Mouse (Mus musculus) right cerebral cortex, postnatal 25 days (tissue): ENCODE measurements around the gene Igfbpl1.

Experiments
- DNase-seq: peaks from one replicate; pipeline ENCODE4 v3.0.0; 2022

The Igfbpl1 gene

GRCm38 (mm10) chr4:45769791-45770637 lies 56.7 kb downstream of the Igfbpl1 start:
- no peak for DNase-seq

DNA sequence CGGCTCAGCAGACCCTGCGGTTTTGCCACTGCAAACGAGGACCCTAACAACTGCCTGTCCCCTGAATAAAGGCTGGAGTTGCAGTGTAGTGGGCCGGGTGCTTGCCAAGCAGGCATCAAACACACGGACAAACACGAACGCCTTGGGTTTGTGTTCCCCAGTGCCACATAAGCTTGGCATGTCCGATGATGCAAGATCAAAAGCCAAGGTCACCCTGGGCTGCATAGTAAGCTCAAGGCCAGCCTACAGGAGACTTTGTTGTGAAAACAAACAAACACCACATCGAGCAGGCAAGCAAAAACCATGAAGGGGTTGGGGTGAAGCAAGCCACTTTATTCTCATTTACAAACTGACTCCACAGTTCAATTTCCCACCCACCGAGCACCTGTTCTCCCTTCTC lies 57.6 kb downstream of the Igfbpl1 start:
- no peak for DNase-seq

- no peak for DNase-seq
These were observed 58.7 kb downstream of the Igfbpl1 start for GRCm38 (mm10) chr4:45767891-45768558.

- no peak for DNase-seq
These were observed 59.9 kb downstream of the Igfbpl1 start for GRCm38 (mm10) chr4:45766774-45767173.

DNA sequence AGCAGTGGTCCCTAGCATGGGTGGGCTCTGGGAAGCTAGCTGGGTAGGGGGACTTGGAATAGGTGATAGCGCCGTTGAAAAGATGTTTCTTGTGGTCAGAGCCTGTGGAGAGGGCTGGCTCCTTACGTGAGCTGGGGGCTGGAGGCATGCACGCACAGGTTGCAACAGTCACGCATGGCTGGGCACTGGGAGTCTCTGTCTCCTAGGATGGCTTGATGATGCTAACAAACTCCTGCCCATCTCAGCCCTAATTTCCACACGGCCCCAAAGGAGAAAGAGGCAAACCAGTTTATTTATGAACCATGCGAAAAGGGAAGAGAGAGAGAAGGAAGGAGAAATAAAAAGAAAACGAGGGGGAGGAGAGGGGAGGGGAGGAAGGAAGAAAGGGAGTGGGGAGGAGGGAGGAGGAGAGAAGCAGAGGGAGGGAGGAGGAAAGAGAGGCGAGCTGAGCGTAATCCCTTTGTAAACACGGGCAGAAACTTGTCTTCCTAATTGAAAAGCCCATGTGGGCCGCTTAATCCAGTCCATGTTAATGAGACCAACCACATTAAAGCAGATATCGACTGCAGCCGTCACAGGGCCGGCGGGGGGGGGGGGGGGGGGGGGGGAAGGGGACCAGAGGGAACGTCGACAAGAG lies 61.0 kb downstream of the Igfbpl1 start:
- no peak for DNase-seq

DNA sequence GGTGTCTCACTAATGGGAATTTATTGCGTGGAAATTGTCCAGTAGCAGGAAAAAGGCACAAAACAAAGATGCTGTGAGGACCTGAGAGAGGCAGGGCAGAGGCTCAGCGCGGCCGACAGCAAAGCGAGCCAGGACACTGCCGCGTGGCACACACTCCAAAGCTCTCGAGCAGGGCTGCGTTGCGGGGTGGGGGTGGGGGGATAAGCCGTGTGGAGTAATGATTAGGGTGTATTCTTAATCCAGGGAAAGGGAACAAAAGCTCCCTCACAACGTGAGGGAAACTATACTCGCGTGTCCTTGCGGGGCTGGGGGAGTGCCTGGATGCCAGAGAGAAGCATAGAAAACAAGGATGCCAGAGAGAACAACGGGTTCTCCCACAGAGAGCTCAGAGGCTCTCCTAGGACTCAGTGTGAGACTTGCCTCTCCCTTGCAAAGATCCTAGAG lies 61.6 kb downstream of the Igfbpl1 start:
- DNase-seq, result no peak

DNA sequence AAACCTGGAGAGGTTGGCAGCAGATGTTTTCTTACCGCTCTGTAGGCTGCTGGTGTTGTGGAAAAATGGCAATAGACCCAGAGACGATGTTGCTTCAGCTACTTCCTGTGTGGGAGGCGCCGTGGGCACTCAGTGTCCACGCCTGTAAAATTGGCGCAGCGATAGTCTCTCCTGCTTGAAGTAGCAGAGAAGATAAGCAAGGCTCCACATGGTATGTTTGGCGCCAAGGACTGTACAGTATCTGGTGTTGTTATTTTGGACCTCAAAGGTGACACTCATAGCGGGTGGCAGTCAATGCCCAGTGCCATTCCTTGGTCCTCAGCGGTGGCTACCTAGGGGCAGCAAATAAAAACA lies 62.6 kb downstream of the Igfbpl1 start:
- DNase-seq, result peak; percentile 40

DNA sequence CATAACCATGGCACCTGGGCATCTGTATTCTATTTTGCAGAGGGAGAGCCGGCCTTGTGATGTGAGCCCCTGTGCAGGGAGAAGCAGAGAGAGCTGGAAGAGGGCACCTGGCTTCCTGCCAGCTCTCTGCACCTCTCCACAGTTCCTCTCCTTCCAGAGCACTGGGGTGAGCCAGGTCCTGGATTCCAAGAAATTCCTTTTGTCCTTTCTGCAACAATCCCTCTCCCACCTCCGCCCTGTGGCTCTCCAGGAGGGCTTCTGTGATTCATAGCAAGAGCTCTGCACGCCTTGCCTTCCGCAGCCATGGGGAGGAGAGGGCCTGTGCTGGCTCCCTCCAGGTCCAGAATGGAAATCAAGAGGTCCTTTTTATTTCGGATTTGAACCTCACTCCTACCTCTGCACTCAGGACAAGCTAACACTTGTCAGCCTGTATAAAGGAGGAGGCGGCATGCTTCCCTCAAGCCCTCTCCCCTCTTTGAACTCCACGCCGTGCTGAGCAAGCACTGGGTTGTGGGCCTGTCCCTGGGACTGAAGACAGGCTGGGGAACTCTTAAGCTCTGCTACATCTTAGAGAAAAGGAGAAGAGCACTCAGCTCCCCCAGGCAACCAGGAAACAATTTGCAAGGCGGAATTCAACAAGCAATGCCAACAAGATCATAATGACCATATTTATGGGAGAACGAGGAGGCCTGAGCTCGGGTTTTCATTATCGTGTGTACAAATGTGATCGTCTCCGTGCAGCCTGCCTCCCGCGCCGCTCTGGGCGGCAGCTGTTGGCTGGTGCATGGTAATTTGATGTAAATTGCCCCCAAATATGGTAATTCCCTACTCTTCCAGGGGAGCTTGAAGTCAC lies 63.2 kb downstream of the Igfbpl1 start:
- DNase-seq, result no peak

- no peak for DNase-seq
These were observed 64.1 kb downstream of the Igfbpl1 start for GRCm38 (mm10) chr4:45762600-45762999.
